15 mouse cellular contexts compared by ENCODE assay signal in the genomic region with DNA sequence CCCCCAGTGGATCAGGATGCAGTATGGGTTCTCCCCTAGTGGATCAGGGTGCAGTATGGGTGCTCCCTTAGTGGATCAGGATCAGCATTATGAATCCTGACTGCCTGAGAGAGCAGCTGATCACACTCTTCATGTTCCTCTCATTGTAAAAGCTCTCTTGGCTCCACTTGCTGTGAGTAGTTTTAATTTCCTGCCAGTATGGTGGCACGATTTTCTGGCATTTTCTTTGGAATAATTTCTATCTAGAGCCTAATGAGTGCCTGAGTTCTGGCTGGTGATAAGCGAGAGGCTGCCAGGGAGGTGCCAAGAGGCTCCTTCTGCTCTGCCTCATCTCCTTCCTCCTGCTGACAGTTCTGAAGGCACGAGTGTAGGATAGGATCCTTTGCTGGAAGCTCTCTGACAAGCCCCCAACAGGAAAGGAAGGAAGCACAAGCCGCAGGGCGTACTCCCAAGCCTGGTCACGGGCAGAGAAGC.
DNase-seq lines count a peak whose midpoint lies in the region; ATAC-seq lines count a peak whose summit lies in the region.
"Had no signal": no experiment of that assay in that cellular context is flagged by ENCODE, and none has a peak within 500 bp of the region (broad histone marks: within the 10 kb centered on the region; RNA-seq: fewer than 3 reads in every experiment).

No protein-coding gene starts in this region.

- H3K4me2 ChIP-seq in neural tube, embryonic 14.5 days (ENCODE audit: low read depth, low read length), result no peak overlapping the region
- no peak overlapping the region for H3K4me2 ChIP-seq in intestine, embryonic 16.5 days (ENCODE audit: low read depth, low read length)
- H3K4me2 ChIP-seq: heart, embryonic 15.5 days; intestine, embryonic 15.5 days; liver, embryonic 15.5 days had no signal

- DNase-seq in frontal cortex, adult 2 months (ENCODE audit: extremely low spot score in 1 of 2, low spot score in 1 of 2), result peak; percentile 8 to 24
- no peak for DNase-seq in frontal cortex, postnatal 10 days (ENCODE audit: low spot score in 2 of 2)
- DNase-seq in neural tube, embryonic 10.5 days (ENCODE audit: extremely low spot score, low spot score), result no peak
- DNase-seq in cerebellum, postnatal 36 days, result peak; percentile 12 to 16
- DNase-seq in telencephalon, adult 2 months (ENCODE audit: low read depth, low spot score), result peak; percentile 40
- DNase-seq: gastrocnemius, postnatal 10 days; kidney, postnatal 14 days; thymus, postnatal 25 days had no signal

- peak; percentile 61; the same call in 1 of the 2 replicates for ATAC-seq in neural tube, embryonic 14.5 days (ENCODE audit: low read depth)
- ATAC-seq in intestine, embryonic 16.5 days, result no peak
- ATAC-seq: activated CD4-positive, CD25-positive, alpha-beta regulatory T cell, adult 4 months; intestine, embryonic 15.5 days; midbrain, embryonic 16.5 days had no signal

- no peaks in the 10 kb centered on the region for H3K27me3 ChIP-seq in neural tube, embryonic 14.5 days (ENCODE audit: control insufficient read depth, insufficient read depth, low read length)
- no peaks in the 10 kb centered on the region for H3K27me3 ChIP-seq in intestine, embryonic 16.5 days (replicated peaks; ENCODE audit: control insufficient read depth, insufficient read depth, low read length)
- H3K27me3 ChIP-seq: heart, embryonic 15.5 days; intestine, embryonic 15.5 days; liver, embryonic 15.5 days had no signal

- no peak overlapping the region for H3K27ac ChIP-seq in neural tube, embryonic 14.5 days (ENCODE audit: low read depth, low read length)
- no peak overlapping the region for H3K27ac ChIP-seq in intestine, embryonic 16.5 days (ENCODE audit: low read length)
- H3K27ac ChIP-seq: heart, embryonic 15.5 days; intestine, embryonic 15.5 days; liver, embryonic 15.5 days had no signal

- no peak overlapping the region for H3K4me3 ChIP-seq in neural tube, embryonic 14.5 days (ENCODE audit: low read depth, low read length)
- H3K4me3 ChIP-seq in intestine, embryonic 16.5 days (ENCODE audit: low read length), result no peak overlapping the region
- H3K4me3 ChIP-seq: heart, embryonic 15.5 days; intestine, embryonic 15.5 days; liver, embryonic 15.5 days had no signal

- WGBS in neural tube, embryonic 14.5 days, result 72% methylated on average over 6 of the region's 6 CpGs
- WGBS in intestine, embryonic 16.5 days, result 63% methylated on average over 6 of the region's 6 CpGs

- H3K9ac ChIP-seq in neural tube, embryonic 14.5 days (replicated peaks; ENCODE audit: low read depth, low read length), result no peak overlapping the region
- no peak overlapping the region for H3K9ac ChIP-seq in intestine, embryonic 16.5 days (ENCODE audit: low read depth, low read length)
- H3K9ac ChIP-seq: heart, embryonic 15.5 days; intestine, embryonic 15.5 days; liver, embryonic 15.5 days had no signal

- no peaks in the 10 kb centered on the region for H3K9me3 ChIP-seq in neural tube, embryonic 14.5 days (ENCODE audit: control insufficient read depth, low read length)
- no peaks in the 10 kb centered on the region for H3K9me3 ChIP-seq in intestine, embryonic 16.5 days (ENCODE audit: control insufficient read depth, low read length)
- H3K9me3 ChIP-seq: heart, embryonic 15.5 days; intestine, embryonic 15.5 days; liver, embryonic 15.5 days had no signal

- H3K36me3 ChIP-seq in neural tube, embryonic 14.5 days (ENCODE audit: control insufficient read depth, insufficient read depth, low read length), result no peaks in the 10 kb centered on the region
- no peaks in the 10 kb centered on the region for H3K36me3 ChIP-seq in intestine, embryonic 16.5 days (ENCODE audit: control insufficient read depth, insufficient read depth, low read length)
- H3K36me3 ChIP-seq: intestine, embryonic 15.5 days; liver, embryonic 15.5 days had no signal

- no peaks in the 10 kb centered on the region for H3K4me1 ChIP-seq in neural tube, embryonic 14.5 days (ENCODE audit: control insufficient read depth, insufficient read depth, low read length)
- H3K4me1 ChIP-seq in intestine, embryonic 16.5 days (ENCODE audit: control insufficient read depth, insufficient read depth, low read length), result no peaks in the 10 kb centered on the region
- H3K4me1 ChIP-seq: heart, embryonic 15.5 days; intestine, embryonic 15.5 days; liver, embryonic 15.5 days had no signal

Comparison
In these comparisons a context has a peak if more than half of its experiments do, and no peak if none do; other contexts are left out.
1. DNase-seq: peak in frontal cortex, adult 2 months (2 of 2), cerebellum, postnatal 36 days (2 of 2) and telencephalon, adult 2 months (single experiment); none in frontal cortex, postnatal 10 days (0 of 2) and neural tube, embryonic 10.5 days (single experiment).